Mouse (Mus musculus) heart, adult 9 months (tissue): ENCODE results near the gene Tbcel.

ENCODE experiments used
- DNase-seq, 2 experiments: peaks; one replicate each; pipeline ENCODE4 v3.0.0; 2022; ENCODE audit warnings: low spot score in 2 of 2

Gene Tbcel

DNA sequence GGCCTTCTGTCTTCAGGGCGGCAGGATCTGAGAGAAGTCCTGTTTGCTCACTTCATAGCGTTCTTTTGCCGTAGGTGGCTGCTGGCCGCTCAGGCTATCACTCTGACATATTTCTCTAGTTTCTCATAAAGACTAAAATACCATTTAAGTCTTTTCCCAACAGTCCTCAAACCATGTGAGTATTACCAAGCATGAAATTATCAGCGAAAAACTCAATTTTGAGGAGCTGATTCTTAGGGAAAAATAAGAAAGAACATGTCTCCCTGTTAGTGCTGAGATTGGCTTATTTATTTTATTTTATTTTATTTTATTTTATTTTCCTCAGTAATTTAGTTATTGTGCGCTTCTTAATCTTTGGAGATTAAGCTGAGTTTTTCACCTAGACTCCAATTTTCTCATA, at the start of gene Tbcel:
TSS of gene Tbcel (minus strand) at position 101 of the 400 bp plus-strand sequence.
- DNase-seq: no peak

- no peak for DNase-seq
These were observed 47.6 kb upstream of the Tbcel start for GRCm38 (mm10) chr9:42555186-42555585.

DNA sequence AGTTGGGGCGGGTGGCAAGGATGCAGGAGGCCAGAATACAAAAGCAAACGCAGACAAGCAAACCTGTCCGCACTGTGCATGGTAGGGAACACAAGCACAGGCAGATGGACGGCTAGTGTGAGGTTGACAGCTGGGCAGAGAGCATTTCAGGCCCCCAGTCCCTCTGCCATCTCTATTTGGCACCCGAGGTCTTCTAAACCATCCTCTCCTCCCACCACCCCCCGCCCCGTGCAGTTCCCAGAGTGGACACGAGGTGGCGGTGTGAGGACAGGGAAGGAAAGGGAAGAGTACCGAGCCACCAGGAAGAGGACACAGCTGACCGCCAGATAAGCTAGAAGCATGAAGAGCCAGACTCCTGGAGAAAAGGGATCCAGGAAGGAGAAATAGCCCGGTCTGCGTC, 42.5 kb upstream of the Tbcel start:
- DNase-seq: peak; percentile 10 to 17

GRCm38 (mm10) chr9:42548981-42549380, 41.4 kb upstream of the Tbcel start:
- DNase-seq: no peak

- DNase-seq: no peak
These were observed 36.9 kb upstream of the Tbcel start for GRCm38 (mm10) chr9:42544521-42544920.

DNA sequence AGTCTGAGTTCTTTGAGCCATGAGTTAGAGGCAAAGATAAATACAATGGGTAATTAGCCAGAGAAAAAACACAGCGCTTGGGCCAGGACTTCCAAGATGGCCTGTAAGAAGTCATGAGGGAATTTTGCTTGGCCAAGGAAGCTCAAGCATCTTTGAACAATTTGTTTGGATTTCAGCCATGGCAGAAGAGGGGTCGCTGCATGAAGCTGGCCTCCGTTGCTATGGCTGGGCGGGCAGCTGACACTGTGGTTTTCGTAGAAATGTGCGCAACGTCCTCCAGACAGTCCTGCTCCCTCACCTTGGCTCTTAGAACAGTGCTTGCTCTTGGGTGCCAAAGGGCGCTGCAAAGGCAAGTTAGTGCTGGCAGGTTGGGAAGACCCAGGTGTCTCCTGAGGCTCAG, 25.9 kb upstream of the Tbcel start:
- DNase-seq: no peak

- DNase-seq: no peak
These were observed 25.4 kb upstream of the Tbcel start for GRCm38 (mm10) chr9:42533041-42533440.

DNA sequence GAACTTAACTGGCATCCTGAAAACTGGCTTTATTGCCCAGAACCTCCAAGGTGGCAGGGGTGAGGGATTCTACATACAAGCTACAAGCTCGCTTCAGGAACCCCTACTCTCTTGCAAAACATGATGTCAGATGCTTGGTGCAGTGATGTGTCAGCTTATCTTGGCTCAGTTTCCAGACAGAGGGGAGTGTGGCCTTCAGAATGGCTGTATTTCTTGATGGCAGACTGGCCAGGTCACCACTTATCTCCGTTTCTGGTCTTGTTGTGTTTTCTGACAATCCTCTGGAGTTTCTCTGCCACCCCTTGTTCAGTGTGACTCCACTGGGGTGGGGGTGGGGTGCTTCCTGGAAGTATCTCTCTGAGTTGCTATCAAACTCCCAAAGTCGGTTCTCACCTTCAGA, 24.3 kb upstream of the Tbcel start:
- no peak for DNase-seq

- DNase-seq: no peak
These were observed 22.9 kb upstream of the Tbcel start for GRCm38 (mm10) chr9:42530221-42531152.

- no peak for DNase-seq
These were observed 13.0 kb upstream of the Tbcel start for GRCm38 (mm10) chr9:42520587-42521084.

DNA sequence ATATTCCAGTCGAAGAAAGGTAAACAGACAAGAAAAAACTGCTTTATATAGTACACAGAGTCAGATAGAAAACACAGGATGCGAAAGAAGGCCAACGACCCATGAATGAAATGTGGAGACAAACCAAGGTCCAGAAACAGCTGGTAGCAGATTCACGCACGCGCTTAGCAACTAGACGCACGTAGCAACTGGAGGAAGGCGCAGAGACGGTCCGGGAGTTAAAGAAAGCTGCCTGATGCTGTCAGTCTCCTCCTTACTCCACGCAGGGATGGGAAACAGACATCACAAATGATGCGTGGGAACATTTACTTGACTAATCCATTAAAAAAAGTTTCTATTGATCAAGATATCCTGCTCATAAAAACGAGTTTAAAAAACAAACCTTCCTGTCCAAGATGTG, 10.6 kb upstream of the Tbcel start:
- DNase-seq: no peak

GRCm38 (mm10) chr9:42513159-42513558, 5.5 kb upstream of the Tbcel start:
- DNase-seq: no peak

DNA sequence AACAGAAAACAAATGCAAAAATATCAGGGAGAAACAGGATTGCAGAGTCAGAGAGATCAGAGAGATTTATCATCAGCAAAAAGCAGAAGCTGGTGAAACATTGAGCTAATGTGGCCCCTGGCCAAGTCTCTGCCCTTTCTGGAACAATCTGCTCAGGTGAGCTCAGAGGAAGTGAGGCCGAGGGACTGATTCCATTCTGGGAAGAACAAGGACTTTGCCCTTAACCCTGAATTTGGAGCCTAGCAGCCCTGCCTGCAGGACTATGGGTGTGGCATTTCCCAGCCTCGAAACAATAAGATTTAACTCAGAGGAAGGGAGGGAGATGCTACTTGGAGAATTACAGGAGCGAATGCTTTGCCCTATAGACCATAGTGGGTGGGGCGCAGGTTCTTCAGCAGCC, 4.7 kb upstream of the Tbcel start:
- no peak for DNase-seq

DNA sequence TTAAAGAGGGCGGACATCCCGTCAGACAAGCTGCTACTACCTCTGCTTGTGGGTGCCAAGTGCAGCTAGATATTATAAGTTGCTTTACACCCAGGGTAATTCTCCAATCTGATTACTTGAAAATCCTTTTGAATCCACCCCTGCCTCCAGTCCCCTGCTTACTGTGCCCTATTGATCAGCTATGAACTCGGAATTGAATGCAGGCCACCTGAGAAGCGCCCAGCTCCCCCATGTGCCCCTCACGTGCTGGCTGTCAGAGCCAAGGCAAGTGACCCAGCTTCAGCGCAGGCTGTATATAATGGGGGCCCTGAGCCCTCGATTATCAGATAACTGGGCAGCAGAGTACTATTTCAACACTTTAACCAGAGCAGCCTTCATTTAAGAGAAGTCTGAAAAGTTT, 626 bp upstream of the Tbcel start:
- DNase-seq: no peak

DNA sequence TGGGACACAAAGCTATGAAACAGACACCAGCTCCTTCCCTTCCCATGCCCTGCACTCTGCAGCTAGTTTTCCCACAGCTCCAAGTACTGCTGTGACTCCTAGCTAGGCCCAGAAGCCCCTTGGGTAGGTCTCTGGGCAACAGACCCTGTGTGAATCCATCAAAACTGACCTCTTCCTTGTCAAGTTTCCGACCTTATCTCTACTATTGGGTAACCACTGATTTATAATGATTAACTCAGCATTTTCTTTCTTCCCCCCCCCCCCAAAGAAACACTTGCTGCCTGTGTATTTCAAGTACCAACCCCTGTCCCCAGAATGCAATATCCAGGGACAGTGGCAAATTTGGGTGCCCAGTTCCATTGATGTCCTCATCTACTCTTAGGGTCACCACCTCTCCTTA, 587 bp downstream of the Tbcel start:
- no peak for DNase-seq

GRCm38 (mm10) chr9:42504971-42505510, 2.6 kb downstream of the Tbcel start:
- DNase-seq: no peak

DNA sequence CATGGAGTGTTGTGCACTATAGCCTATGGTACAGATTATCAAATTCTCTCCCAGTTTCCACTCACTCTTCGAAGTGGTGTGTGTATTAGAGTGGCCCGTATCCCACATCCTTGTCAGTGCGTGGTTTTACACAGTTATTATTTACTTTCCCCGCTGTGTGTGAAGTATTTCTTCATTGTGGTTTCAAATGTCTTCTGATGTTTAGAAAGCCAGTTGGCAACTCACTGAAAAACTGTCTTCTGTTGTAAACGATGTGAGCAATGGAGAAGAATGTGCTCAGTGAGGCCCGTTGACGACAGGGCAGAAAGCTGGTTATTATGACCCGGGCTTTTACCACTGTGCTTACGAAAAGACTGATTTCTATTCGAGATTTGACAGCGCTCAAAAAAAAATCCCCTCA, 3.0 kb downstream of the Tbcel start:
- DNase-seq: no peak

- no peak for DNase-seq
These were observed 3.9 kb downstream of the Tbcel start for GRCm38 (mm10) chr9:42503709-42504108.

- DNase-seq: no peak
These were observed 11.3 kb downstream of the Tbcel start for GRCm38 (mm10) chr9:42496296-42496695.

DNA sequence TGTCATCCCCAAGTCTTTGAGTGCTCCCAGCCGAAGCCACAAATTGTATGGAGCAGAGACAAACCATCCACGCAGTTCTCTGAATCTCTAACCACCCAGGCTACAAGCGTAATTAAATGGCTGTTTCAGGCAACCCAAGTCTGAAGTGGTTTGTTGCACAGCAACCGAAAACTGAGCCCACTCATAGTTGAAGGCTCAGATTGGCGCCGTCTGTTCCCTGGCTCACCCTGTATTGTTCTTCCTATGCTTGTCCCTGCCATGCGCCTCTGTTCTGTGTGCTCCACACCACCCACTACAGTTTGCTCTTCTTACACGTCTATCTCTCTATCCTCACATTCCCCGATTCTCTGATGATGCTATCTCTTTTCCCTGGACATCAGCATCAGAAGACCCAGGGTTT, 15.8 kb downstream of the Tbcel start:
- no peak for DNase-seq

GRCm38 (mm10) chr9:42490589-42491382, 16.8 kb downstream of the Tbcel start:
- DNase-seq: no peak

GRCm38 (mm10) chr9:42488071-42488470, 19.5 kb downstream of the Tbcel start:
- DNase-seq: no peak
